Mouse (Mus musculus): ENCODE results near the gene Pias4. TPM values are rescaled to one million over a fixed set of nuclear protein-coding genes. Genes with fewer than 3 reads are reported as not detected.

Pias4 gene
- polyA plus RNA-seq, 1 experiment from 2014 or later, result 62.7 TPM

DNA sequence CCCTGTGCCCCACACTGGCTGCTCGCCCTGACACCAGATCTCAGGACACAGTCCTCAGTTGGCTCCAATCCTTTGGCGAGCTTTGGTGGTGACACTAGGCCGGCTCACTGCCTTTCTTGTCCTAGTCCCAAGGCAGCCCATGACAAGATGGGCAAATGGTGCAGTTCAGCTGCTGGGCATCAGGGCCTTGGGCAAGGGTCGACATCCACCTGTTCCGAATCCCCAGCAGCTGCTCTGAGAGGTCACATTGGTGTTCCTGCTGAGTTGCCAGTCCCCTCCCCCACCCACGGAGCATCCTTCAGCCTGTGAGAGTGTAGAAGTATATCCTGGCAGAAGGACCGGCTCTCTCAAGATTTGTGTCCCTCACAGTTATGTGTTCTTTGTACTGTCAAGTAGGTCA is 47.1 kb downstream of the Pias4 start:
- 88% methylated on average over 7 of the region's 7 CpGs for WGBS

DNA sequence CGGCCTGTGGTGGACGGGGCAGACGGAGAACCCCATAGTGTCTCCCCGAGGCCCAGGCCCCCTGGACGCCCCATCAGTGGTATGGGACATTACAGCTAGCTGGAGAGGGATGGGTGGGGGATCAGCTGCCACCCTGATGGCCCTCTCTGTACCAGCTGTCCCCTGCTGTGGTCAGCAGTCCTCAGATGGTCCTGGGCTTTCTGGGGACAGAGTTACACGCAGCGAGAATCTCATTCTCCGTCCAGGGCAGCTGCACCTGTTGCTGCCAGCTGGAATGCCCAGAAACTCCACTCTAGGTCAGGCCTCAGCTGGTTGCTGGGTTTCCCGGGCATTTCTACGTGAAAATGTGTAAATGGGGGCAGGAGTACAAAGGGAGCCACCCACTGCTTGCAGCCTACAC is 48.1 kb downstream of the Pias4 start:
- no peaks in the 10 kb centered on the region for H3K27me3 ChIP-seq (replicated peaks; ENCODE audit: control insufficient read depth, insufficient read depth, low read length)
- H3K27ac ChIP-seq (ENCODE audit: low read length), result no peak overlapping the region
- no peaks in the 10 kb centered on the region for H3K9me3 ChIP-seq (ENCODE audit: control insufficient read depth, low read length)
- H3K36me3 ChIP-seq (ENCODE audit: control insufficient read depth, insufficient read depth), result peaks cover 49% of the 10 kb centered on the region
- WGBS, result 97% methylated on average over 10 of the region's 10 CpGs
- no peak overlapping the region for H3K4me2 ChIP-seq (ENCODE audit: low read length)
- H3K9ac ChIP-seq (replicated peaks; ENCODE audit: low read depth, low read length), result no peak overlapping the region
- no peak for ATAC-seq
- H3K4me3 ChIP-seq (replicated peaks; ENCODE audit: low read length), result no peak overlapping the region
- H3K4me1 ChIP-seq (replicated peaks; ENCODE audit: control insufficient read depth, insufficient read depth, low read length), result no peaks in the 10 kb centered on the region

More for the DNA sequence above, 47.1 kb downstream of the Pias4 start:
- Histone ChIP-seq H3K27ac (ENCODE audit: low read length) (no peak overlapping the region), H3K36me3 (ENCODE audit: control insufficient read depth, insufficient read depth) (peaks cover 42% of the 10 kb centered on the region), H3K27me3 (replicated peaks; ENCODE audit: control insufficient read depth, insufficient read depth, low read length) (no peaks in the 10 kb centered on the region), H3K4me1 (replicated peaks; ENCODE audit: control insufficient read depth, insufficient read depth, low read length) (no peaks in the 10 kb centered on the region), H3K4me3 (replicated peaks; ENCODE audit: low read length) (no peak overlapping the region), H3K4me2 (ENCODE audit: low read length) (no peak overlapping the region), H3K9me3 (ENCODE audit: control insufficient read depth, low read length) (no peaks in the 10 kb centered on the region), H3K9ac (replicated peaks; ENCODE audit: low read depth, low read length) (no peak overlapping the region)
- no peak for ATAC-seq

DNA sequence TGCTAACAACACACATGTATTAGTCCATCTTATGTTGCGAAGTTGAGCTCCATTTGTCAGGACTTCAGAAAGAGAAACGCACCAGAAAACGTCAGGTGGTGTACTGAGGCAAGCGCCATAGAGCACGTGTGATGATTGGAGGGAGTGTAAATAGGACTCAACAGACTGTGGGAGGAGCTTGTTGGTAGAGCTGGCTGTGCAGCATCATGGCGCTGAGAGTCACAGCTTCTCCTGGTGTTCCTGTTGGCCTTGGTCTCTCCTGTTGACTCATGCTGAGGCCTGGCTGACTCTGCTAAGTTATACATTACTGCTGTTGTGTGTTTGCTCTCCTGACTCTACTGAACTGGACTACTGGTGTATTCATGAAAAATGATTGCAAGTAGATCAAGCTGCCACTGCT is 54.8 kb downstream of the Pias4 start:
- no peak overlapping the region for H3K4me3 ChIP-seq (replicated peaks; ENCODE audit: low read length)
- H3K36me3 ChIP-seq (ENCODE audit: control insufficient read depth, insufficient read depth), result peaks cover 37% of the 10 kb centered on the region
- 95% methylated on average over 6 of the region's 6 CpGs for WGBS

GRCm38 (mm10) chr10:81106113-81106721 is 61.5 kb downstream of the Pias4 start:
- peak overlapping the region; percentile 88 for H3K9ac ChIP-seq (replicated peaks; ENCODE audit: low read depth, low read length)
- peak; percentile 86 for ATAC-seq
- WGBS, result under 1% methylated on average over 35 of the region's 35 CpGs
- no peaks in the 10 kb centered on the region for H3K9me3 ChIP-seq (ENCODE audit: control insufficient read depth, low read length)
- peaks cover 21% of the 10 kb centered on the region for H3K4me1 ChIP-seq (replicated peaks; ENCODE audit: control insufficient read depth, insufficient read depth, low read length)
- peaks cover 18% of the 10 kb centered on the region for H3K36me3 ChIP-seq (ENCODE audit: control insufficient read depth, insufficient read depth)
- H3K4me3 ChIP-seq (replicated peaks; ENCODE audit: low read length), result peak overlapping the region; percentile 87
- peak overlapping the region; percentile 80 for H3K4me2 ChIP-seq (ENCODE audit: low read length)
- no peaks in the 10 kb centered on the region for H3K27me3 ChIP-seq (replicated peaks; ENCODE audit: control insufficient read depth, insufficient read depth, low read length)
- peak overlapping the region; percentile 98 for H3K27ac ChIP-seq (ENCODE audit: low read length)

More for the DNA sequence above, 54.8 kb downstream of the Pias4 start:
- no peak overlapping the region for H3K4me2 ChIP-seq (ENCODE audit: low read length)
- H3K4me1 ChIP-seq (replicated peaks; ENCODE audit: control insufficient read depth, insufficient read depth, low read length), result no peaks in the 10 kb centered on the region
- no peak overlapping the region for H3K27ac ChIP-seq (ENCODE audit: low read length)
- H3K9ac ChIP-seq (replicated peaks; ENCODE audit: low read depth, low read length), result no peak overlapping the region
- no peaks in the 10 kb centered on the region for H3K9me3 ChIP-seq (ENCODE audit: control insufficient read depth, low read length)
- no peaks in the 10 kb centered on the region for H3K27me3 ChIP-seq (replicated peaks; ENCODE audit: control insufficient read depth, insufficient read depth, low read length)
- ATAC-seq, result no peak

DNA sequence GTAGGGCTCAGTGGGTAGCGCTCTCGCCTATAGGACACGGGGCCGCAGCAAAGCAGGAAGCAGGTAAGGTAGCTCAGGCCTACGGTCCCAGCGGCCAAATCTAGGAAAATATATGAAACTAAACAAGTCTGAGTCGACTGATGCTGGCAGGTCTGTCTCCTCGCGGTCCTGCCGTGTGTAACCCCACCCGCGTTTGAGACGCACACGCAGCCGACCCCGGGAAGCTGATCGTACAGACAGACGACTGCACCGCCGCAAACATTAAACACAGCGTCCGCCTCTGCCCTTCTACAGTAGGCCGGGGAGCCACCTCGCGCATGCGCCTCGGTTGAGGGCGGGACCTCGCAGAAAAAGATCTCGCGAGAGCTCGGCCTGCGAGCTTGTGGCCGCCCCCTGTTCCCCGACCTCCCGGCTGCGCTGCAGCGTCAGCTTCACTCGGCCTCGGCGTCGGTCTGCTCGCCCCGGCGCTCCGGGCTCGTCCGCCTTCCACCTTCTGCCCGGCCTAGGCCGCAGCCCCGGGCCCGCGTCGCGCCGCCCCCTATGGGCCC is 62.1 kb downstream of the Pias4 start, which contains the start of gene Map2k2:
Map2k2 (plus strand) TSS at position 351 of the 548 bp plus-strand sequence.
- H3K4me2 ChIP-seq (ENCODE audit: low read length), result peak within 1 kb of the TSS; percentile 80
- no peaks in the 10 kb centered on the region for H3K9me3 ChIP-seq (ENCODE audit: control insufficient read depth, low read length)
- peak; percentile 97 for ATAC-seq
- under 1% methylated on average over 55 of the region's 56 CpGs for WGBS
- peak within 1 kb of the TSS; percentile 87 for H3K4me3 ChIP-seq (replicated peaks; ENCODE audit: low read length)
- H3K4me1 ChIP-seq (replicated peaks; ENCODE audit: control insufficient read depth, insufficient read depth, low read length), result peaks cover 21% of the 10 kb centered on the region
- peak within 1 kb of the TSS; percentile 88 for H3K9ac ChIP-seq (replicated peaks; ENCODE audit: low read depth, low read length)
- peaks cover 15% of the 10 kb centered on the region for H3K36me3 ChIP-seq (ENCODE audit: control insufficient read depth, insufficient read depth)
- peak within 1 kb of the TSS; percentile 98 for H3K27ac ChIP-seq (ENCODE audit: low read length)
- no peaks in the 10 kb centered on the region for H3K27me3 ChIP-seq (replicated peaks; ENCODE audit: control insufficient read depth, insufficient read depth, low read length)

Small RNA genes lying within 50 kb of the gene (microRNA-seq; reads per million reads assigned to microRNA genes)
- gene Mir5615-1 (not detected), gene Mir5615-2 (not detected)

Other genes starting within 250 kb of the Pias4 start
- gene Lmnb2, start 249.7 kb downstream of the Pias4 start, polyA plus RNA-seq (2015; fragmentation: Nextera tagmentation; extraction: Ambion mirVana), result 53.2 and 59.8 TPM in 2 replicates
- 5.8 and 7.0 TPM in 2 replicates for gene Gadd45b, start 237.8 kb downstream of the Pias4 start, polyA plus RNA-seq (2015; fragmentation: Nextera tagmentation; extraction: Ambion mirVana)
- gene Gng7, start 153.0 kb downstream of the Pias4 start, polyA plus RNA-seq (2015; fragmentation: Nextera tagmentation; extraction: Ambion mirVana), result 41.0 and 47.4 TPM in 2 replicates
- 37.6 and 45.4 TPM in 2 replicates for gene Diras1, start 142.3 kb downstream of the Pias4 start, polyA plus RNA-seq (2015; fragmentation: Nextera tagmentation; extraction: Ambion mirVana)
- gene Slc39a3, start 130.5 kb downstream of the Pias4 start, polyA plus RNA-seq (2015; fragmentation: Nextera tagmentation; extraction: Ambion mirVana), result 48.1 and 54.0 TPM in 2 replicates
- gene Sgta, start 107.7 kb downstream of the Pias4 start, polyA plus RNA-seq (2015; fragmentation: Nextera tagmentation; extraction: Ambion mirVana), result 325 and 344 TPM in 2 replicates
- gene Thop1, start 97.9 kb downstream of the Pias4 start, polyA plus RNA-seq (2015; fragmentation: Nextera tagmentation; extraction: Ambion mirVana), result 69.4 and 70.4 TPM in 2 replicates
- gene Creb3l3, start 69.0 kb downstream of the Pias4 start, polyA plus RNA-seq (2015; fragmentation: Nextera tagmentation; extraction: Ambion mirVana), result 0.17 and 0.66 TPM in 2 replicates
- 210 and 213 TPM in 2 replicates for gene Map2k2, start 62.0 kb downstream of the Pias4 start, polyA plus RNA-seq (2015; fragmentation: Nextera tagmentation; extraction: Ambion mirVana)
- 11.6 and 11.8 TPM in 2 replicates for gene Zbtb7a, start 32.7 kb downstream of the Pias4 start, polyA plus RNA-seq (2015; fragmentation: Nextera tagmentation; extraction: Ambion mirVana)
- gene Eef2, start 8.7 kb upstream of the Pias4 start, polyA plus RNA-seq (2015; fragmentation: Nextera tagmentation; extraction: Ambion mirVana), result 652 and 674 TPM in 2 replicates
- 55.1 and 56.9 TPM in 2 replicates for gene Dapk3, start 15.1 kb upstream of the Pias4 start, polyA plus RNA-seq (2015; fragmentation: Nextera tagmentation; extraction: Ambion mirVana)
- gene 4930442H23Rik, start 15.9 kb upstream of the Pias4 start, polyA plus RNA-seq (2015; fragmentation: Nextera tagmentation; extraction: Ambion mirVana), result not detected in 2 replicates
- gene Nmrk2, start 34.1 kb upstream of the Pias4 start, polyA plus RNA-seq (2015; fragmentation: Nextera tagmentation; extraction: Ambion mirVana), result 0.11 TPM in 1 of 2 replicates, not detected in the other
- 81.4 and 94.9 TPM in 2 replicates for gene Atcay, start 62.9 kb upstream of the Pias4 start, polyA plus RNA-seq (2015; fragmentation: Nextera tagmentation; extraction: Ambion mirVana)
- gene Zfr2, start 65.2 kb upstream of the Pias4 start, polyA plus RNA-seq (2015; fragmentation: Nextera tagmentation; extraction: Ambion mirVana), result 18.4 and 24.0 TPM in 2 replicates
- gene Matk, start 85.0 kb upstream of the Pias4 start, polyA plus RNA-seq (2015; fragmentation: Nextera tagmentation; extraction: Ambion mirVana), result 28.8 and 44.2 TPM in 2 replicates
- gene Mrpl54, start 99.0 kb upstream of the Pias4 start, polyA plus RNA-seq (2015; fragmentation: Nextera tagmentation; extraction: Ambion mirVana), result 84.0 and 90.1 TPM in 2 replicates
- 39.1 and 41.6 TPM in 2 replicates for gene Apba3, start 99.0 kb upstream of the Pias4 start, polyA plus RNA-seq (2015; fragmentation: Nextera tagmentation; extraction: Ambion mirVana)
- gene Tjp3, start 123.7 kb upstream of the Pias4 start, polyA plus RNA-seq (2015; fragmentation: Nextera tagmentation; extraction: Ambion mirVana), result 7.3 and 8.3 TPM in 2 replicates
- gene Pip5k1c, start 125.0 kb upstream of the Pias4 start, polyA plus RNA-seq (2015; fragmentation: Nextera tagmentation; extraction: Ambion mirVana), result 138 and 143 TPM in 2 replicates
- 36.8 and 38.3 TPM in 2 replicates for gene Cactin, start 153.2 kb upstream of the Pias4 start, polyA plus RNA-seq (2015; fragmentation: Nextera tagmentation; extraction: Ambion mirVana)
- 3.6 and 4.9 TPM in 2 replicates for gene Tbxa2r, start 160.8 kb upstream of the Pias4 start, polyA plus RNA-seq (2015; fragmentation: Nextera tagmentation; extraction: Ambion mirVana)
- gene Gipc3, start 175.3 kb upstream of the Pias4 start, polyA plus RNA-seq (2015; fragmentation: Nextera tagmentation; extraction: Ambion mirVana), result not detected in 2 replicates
- 33.4 and 34.2 TPM in 2 replicates for gene Hmg20b, start 182.6 kb upstream of the Pias4 start, polyA plus RNA-seq (2015; fragmentation: Nextera tagmentation; extraction: Ambion mirVana)
- gene Mfsd12, start 189.6 kb upstream of the Pias4 start, polyA plus RNA-seq (2015; fragmentation: Nextera tagmentation; extraction: Ambion mirVana), result 11.4 and 11.5 TPM in 2 replicates
- gene 4930404N11Rik, start 197.9 kb upstream of the Pias4 start, polyA plus RNA-seq (2015; fragmentation: Nextera tagmentation; extraction: Ambion mirVana), result 0.72 and 0.86 TPM in 2 replicates
- gene Fzr1, start 210.6 kb upstream of the Pias4 start, polyA plus RNA-seq (2015; fragmentation: Nextera tagmentation; extraction: Ambion mirVana), result 121 and 133 TPM in 2 replicates
- 86.0 and 91.0 TPM in 2 replicates for gene Dohh, start 216.5 kb upstream of the Pias4 start, polyA plus RNA-seq (2015; fragmentation: Nextera tagmentation; extraction: Ambion mirVana)
- gene Gm48551, start 216.5 kb upstream of the Pias4 start, polyA plus RNA-seq (2015; fragmentation: Nextera tagmentation; extraction: Ambion mirVana), result 6.2 and 8.8 TPM in 2 replicates
- gene Gm48552, start 221.1 kb upstream of the Pias4 start, polyA plus RNA-seq (2015; fragmentation: Nextera tagmentation; extraction: Ambion mirVana), result 1.0 and 2.2 TPM in 2 replicates
- 1.2 and 1.8 TPM in 2 replicates for gene Smim24, start 225.1 kb upstream of the Pias4 start, polyA plus RNA-seq (2015; fragmentation: Nextera tagmentation; extraction: Ambion mirVana)